Mouse (Mus musculus): ENCODE measurements at regions not wholly inside any gene's neighbourhood (a gene's known extent, or its start where the extent isn't known, plus 50 kb on each side); places are given as distances from the start of the nearest gene placed in this dataset.

- peak; percentile 4 for DNase-seq (ENCODE audit: low spot score)
Observed at GRCm38 (mm10) chr5:70501385-70501784, 341.0 kb downstream of the Gabrg1 start.

- DNase-seq (ENCODE audit: low spot score) = no peak
Observed at GRCm38 (mm10) chr5:70476076-70476475, 366.3 kb downstream of the Gabrg1 start.

GRCm38 (mm10) chr5:70434636-70435035, 407.8 kb downstream of the Gabrg1 start:
- DNase-seq (ENCODE audit: low spot score) = no peak

GRCm38 (mm10) chr5:70400561-70400960, 441.9 kb downstream of the Gabrg1 start:
- no peak for DNase-seq (ENCODE audit: low spot score)

- no peak for DNase-seq (ENCODE audit: low spot score)
Observed at GRCm38 (mm10) chr5:70389926-70390325, 452.5 kb downstream of the Gabrg1 start.

GRCm38 (mm10) chr5:70387318-70387717, 455.1 kb downstream of the Gabrg1 start:
- no peak for DNase-seq (ENCODE audit: low spot score)
